Mouse (Mus musculus): Measurements from ENCODE around the gene F2r. TPM values are rescaled to one million over a fixed set of nuclear protein-coding genes. Genes with fewer than 3 reads are reported as not detected.

F2r gene
- polyA plus RNA-seq, 2 experiments: 11.5 to 25.7 TPM

DNA sequence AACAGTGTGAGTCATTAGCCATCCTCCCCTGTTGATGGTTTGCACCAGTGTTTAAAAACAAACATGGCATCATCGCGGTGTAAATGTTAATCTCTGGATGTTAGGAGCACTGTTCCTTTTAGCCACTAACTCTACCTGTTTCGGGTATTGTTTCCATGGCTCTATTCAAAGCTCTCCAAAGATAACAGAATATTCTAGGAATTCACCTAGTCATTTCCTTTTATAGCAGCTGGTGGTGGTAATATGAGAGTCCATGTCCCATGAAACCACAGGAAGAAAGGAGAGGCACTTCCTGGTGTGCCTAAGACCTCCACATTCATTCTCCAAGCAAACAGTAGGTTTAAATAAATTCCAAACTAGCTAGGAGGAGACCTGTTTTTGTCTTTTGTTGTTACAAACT lies 4.8 kb upstream of the F2r start:
- DNase-seq (ENCODE audit: low read depth in 3 of 3, low spot score in 3 of 3): no peak
- Histone ChIP-seq H3K36me3 (replicated peaks; ENCODE audit: control insufficient read depth, insufficient read depth, low read depth) (peaks cover 5% of the 10 kb centered on the region; the same call in 1 of the 2 replicates), H3K4me1 (replicated peaks; ENCODE audit: control insufficient read depth in 2 of 2, insufficient read depth in 2 of 2, low read length in 1 of 2) (no peaks in the 10 kb centered on the region), H3K4me3 (ENCODE audit: insufficient read depth in 1 of 2, low read depth in 2 of 2, low read length in 2 of 2) (no peak overlapping the region), H3K9ac (replicated peaks) (no peak overlapping the region), H3K27me3 (ENCODE audit: control insufficient read depth, insufficient read depth, low read length) (no peaks in the 10 kb centered on the region), H3K9me3 (ENCODE audit: control insufficient read depth, low read length) (no peaks in the 10 kb centered on the region), H3K27ac (no peak overlapping the region), H3K4me2 (ENCODE audit: low read depth) (no peak overlapping the region)
- WGBS (ENCODE audit: insufficient replicate concordance): 72% methylated on average over 3 of the region's 3 CpGs
- ATAC-seq (ENCODE audit: insufficient read depth): no peak
- TF ChIP-seq EP300 (IDR thresholded peaks at IDR 0.05; ENCODE audit: low read depth) (no peak), CTCF (IDR thresholded peaks at IDR 0.05; ENCODE audit: low read depth) (no peak)

DNA sequence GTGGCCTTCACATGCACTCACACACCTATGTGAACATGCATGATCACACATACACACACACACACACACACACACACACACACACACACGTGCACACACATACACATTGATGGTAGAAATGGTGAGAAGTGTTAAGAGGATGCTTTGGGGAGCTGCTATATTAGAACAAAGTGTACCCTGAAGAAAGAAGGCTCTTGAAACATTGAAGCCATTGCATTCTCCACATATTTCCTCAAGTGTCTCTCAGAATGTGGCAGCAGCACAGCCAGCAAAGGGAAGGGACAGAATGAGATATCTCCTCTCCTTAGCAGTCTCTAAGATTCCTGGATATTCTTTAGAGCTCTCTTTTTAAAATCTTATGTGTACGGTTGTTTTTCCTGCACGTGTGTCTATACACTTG lies 3.3 kb upstream of the F2r start:
- Histone ChIP-seq H3K4me1 (replicated peaks; ENCODE audit: control insufficient read depth in 2 of 2, insufficient read depth in 2 of 2, low read length in 1 of 2) (peaks cover 0 to under 1% of the 10 kb centered on the region in 2 experiments; a peak in 2 of 4 replicates), H3K4me3 (ENCODE audit: insufficient read depth in 1 of 2, low read depth in 2 of 2, low read length in 2 of 2) (no peak overlapping the region), H3K9ac (replicated peaks) (no peak overlapping the region), H3K4me2 (ENCODE audit: low read depth) (no peak overlapping the region), H3K9me3 (ENCODE audit: control insufficient read depth, low read length) (no peaks in the 10 kb centered on the region), H3K27ac (no peak overlapping the region), H3K36me3 (replicated peaks; ENCODE audit: control insufficient read depth, insufficient read depth, low read depth) (no peaks in the 10 kb centered on the region), H3K27me3 (ENCODE audit: control insufficient read depth, insufficient read depth, low read length) (no peaks in the 10 kb centered on the region)
- 77% methylated on average over 3 of the region's 3 CpGs for WGBS (ENCODE audit: insufficient replicate concordance)
- TF ChIP-seq EP300 (IDR thresholded peaks at IDR 0.05; ENCODE audit: low read depth) (no peak), CTCF (IDR thresholded peaks at IDR 0.05; ENCODE audit: low read depth) (no peak)
- DNase-seq (ENCODE audit: low read depth in 3 of 3, low spot score in 3 of 3) (no peak), ATAC-seq (ENCODE audit: insufficient read depth) (no peak)

DNA sequence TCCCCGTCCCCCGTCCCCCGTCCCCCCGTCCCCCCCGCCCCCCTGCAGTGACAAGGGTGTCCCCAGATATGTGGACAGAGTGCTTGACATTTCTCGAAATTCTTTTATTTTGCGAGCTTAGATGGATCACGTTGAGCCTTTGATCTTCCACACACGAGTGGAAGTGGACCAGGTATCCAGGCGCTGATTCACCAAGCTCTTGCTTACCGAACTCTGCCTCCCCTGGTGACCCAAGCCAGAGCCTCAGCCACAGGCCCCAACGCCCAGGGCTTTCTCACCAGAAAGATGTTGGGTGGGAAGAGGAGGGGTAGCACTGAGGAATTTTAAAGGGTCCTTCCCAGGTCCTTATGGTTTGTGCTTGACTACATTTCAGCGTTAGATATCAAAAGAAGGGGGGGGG lies 572 bp upstream of the F2r start:
- no peak for ATAC-seq (ENCODE audit: insufficient read depth)
- Histone ChIP-seq H3K9me3 (ENCODE audit: control insufficient read depth, low read length) (no peaks in the 10 kb centered on the region), H3K27me3 (ENCODE audit: control insufficient read depth, insufficient read depth, low read length) (no peaks in the 10 kb centered on the region), H3K4me2 (ENCODE audit: low read depth) (peak overlapping the region; percentile 95), H3K4me3 (ENCODE audit: insufficient read depth in 1 of 2, low read depth in 2 of 2, low read length in 2 of 2) (peak overlapping the region; percentile 95 to 98; a peak in 3 of 4 replicates), H3K4me1 (replicated peaks; ENCODE audit: control insufficient read depth in 2 of 2, insufficient read depth in 2 of 2, low read length in 1 of 2) (peaks cover 11 to 23% of the 10 kb centered on the region in 2 experiments), H3K27ac (peak overlapping the region; percentile 33; the same call in 1 of the 2 replicates), H3K9ac (replicated peaks) (peak overlapping the region; percentile 98), H3K36me3 (replicated peaks; ENCODE audit: control insufficient read depth, insufficient read depth, low read depth) (peaks cover 6% of the 10 kb centered on the region)
- 13% methylated on average over 13 of the region's 13 CpGs for WGBS (ENCODE audit: insufficient replicate concordance)
- no peak for TF ChIP-seq EP300 (IDR thresholded peaks at IDR 0.05; ENCODE audit: low read depth)
- TF ChIP-seq CTCF (IDR thresholded peaks at IDR 0.05; ENCODE audit: low read depth): no peak
- no peak for DNase-seq (ENCODE audit: low read depth in 3 of 3, low spot score in 3 of 3)

DNA sequence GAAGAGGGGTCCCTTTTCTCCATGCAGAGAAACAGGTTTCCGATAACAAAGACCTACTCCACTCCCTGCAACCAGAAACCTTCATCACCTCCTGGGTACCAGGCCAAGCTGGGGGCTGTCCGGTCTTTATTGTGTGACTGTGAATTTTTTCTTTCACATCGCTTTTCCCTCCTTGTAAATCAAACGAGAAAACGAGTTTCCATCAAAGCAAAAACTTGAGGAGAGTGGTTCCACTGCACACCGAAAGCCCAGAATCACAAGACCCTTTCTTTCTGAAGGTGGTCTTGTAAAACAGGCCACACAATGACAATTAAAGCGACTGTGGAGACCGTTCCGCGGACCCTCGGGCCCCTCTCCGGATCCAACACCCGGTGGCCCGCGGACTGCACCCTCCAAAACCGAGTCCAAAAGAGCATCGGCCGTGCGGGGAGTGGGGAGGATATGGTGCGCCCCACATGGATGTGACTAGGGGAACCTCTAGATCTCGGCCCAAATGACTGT lies 566 bp downstream of the F2r start:
- peaks cover 11 to 25% of the 10 kb centered on the region in 2 experiments for H3K4me1 ChIP-seq (replicated peaks; ENCODE audit: control insufficient read depth in 2 of 2, insufficient read depth in 2 of 2, low read length in 1 of 2)
- peak overlapping the region; percentile 80 for H3K27ac ChIP-seq
- DNase-seq (ENCODE audit: low read depth in 3 of 3, low spot score in 3 of 3) (no peak), ATAC-seq (ENCODE audit: insufficient read depth) (peak; percentile 68)
- TF ChIP-seq EP300 (IDR thresholded peaks at IDR 0.05; ENCODE audit: low read depth) (no peak), CTCF (IDR thresholded peaks at IDR 0.05; ENCODE audit: low read depth) (no peak)
- WGBS (ENCODE audit: insufficient replicate concordance): under 1% methylated on average over 21 of the region's 21 CpGs
- peak overlapping the region; percentile 95 for H3K4me2 ChIP-seq (ENCODE audit: low read depth)
- H3K27me3 ChIP-seq (ENCODE audit: control insufficient read depth, insufficient read depth, low read length): no peaks in the 10 kb centered on the region
- peaks cover 6% of the 10 kb centered on the region for H3K36me3 ChIP-seq (replicated peaks; ENCODE audit: control insufficient read depth, insufficient read depth, low read depth)
- no peaks in the 10 kb centered on the region for H3K9me3 ChIP-seq (ENCODE audit: control insufficient read depth, low read length)
- H3K4me3 ChIP-seq (ENCODE audit: insufficient read depth in 1 of 2, low read depth in 2 of 2, low read length in 2 of 2): peak overlapping the region; percentile 95 to 98
- peak overlapping the region; percentile 98 for H3K9ac ChIP-seq (replicated peaks)

DNA sequence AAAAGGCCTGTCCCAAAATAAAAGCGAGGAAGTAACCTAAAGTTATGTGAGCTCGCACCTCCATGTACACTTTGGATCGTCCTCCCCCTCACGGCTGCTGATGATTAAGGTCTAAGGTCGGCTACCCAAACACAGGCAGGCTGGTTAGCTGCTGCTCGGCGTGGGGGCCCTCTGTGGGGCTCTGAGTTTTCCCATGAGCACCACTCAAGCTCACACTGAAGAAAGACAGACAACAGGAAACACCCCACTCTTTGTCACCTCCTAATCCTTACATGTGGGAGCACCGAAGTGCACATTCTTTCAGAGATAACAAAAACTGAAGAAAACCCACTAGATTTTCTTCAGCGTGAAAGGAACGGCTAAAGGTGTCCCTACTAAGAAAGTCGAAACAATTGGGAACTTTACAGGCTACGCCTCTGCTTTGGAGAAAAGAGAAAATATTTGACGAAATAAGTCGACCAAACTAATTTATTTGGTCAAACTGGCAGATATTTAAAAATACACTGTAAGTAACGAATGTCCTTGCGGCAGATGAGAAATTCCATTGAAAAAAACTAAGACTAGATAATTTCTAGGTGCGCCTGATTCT lies 1.1 kb downstream of the F2r start:
- H3K4me1 ChIP-seq (replicated peaks; ENCODE audit: control insufficient read depth in 2 of 2, insufficient read depth in 2 of 2, low read length in 1 of 2): peaks cover 11 to 28% of the 10 kb centered on the region in 2 experiments
- H3K36me3 ChIP-seq (replicated peaks; ENCODE audit: control insufficient read depth, insufficient read depth, low read depth): peaks cover 7% of the 10 kb centered on the region
- peak overlapping the region; percentile 95 to 98 for H3K4me3 ChIP-seq (ENCODE audit: insufficient read depth in 1 of 2, low read depth in 2 of 2, low read length in 2 of 2)
- WGBS (ENCODE audit: insufficient replicate concordance): 3% methylated on average over 17 of the region's 17 CpGs
- no peak for TF ChIP-seq EP300 (IDR thresholded peaks at IDR 0.05; ENCODE audit: low read depth)
- no peak for TF ChIP-seq CTCF (IDR thresholded peaks at IDR 0.05; ENCODE audit: low read depth)
- peak overlapping the region; percentile 80 for H3K27ac ChIP-seq
- peak overlapping the region; percentile 95 for H3K4me2 ChIP-seq (ENCODE audit: low read depth)
- peak overlapping the region; percentile 98 for H3K9ac ChIP-seq (replicated peaks)
- peak in 1 of 3 experiments; percentile 38 for DNase-seq (ENCODE audit: low read depth in 3 of 3, low spot score in 3 of 3)
- no peaks in the 10 kb centered on the region for H3K27me3 ChIP-seq (ENCODE audit: control insufficient read depth, insufficient read depth, low read length)
- ATAC-seq (ENCODE audit: insufficient read depth): peak; percentile 52
- no peaks in the 10 kb centered on the region for H3K9me3 ChIP-seq (ENCODE audit: control insufficient read depth, low read length)

Measured in liver, embryonic 14.5 days (tissue).